Mouse (Mus musculus) MEL (cell line): ENCODE results near the gene Ube2g1. TPM values are rescaled to one million over a fixed set of nuclear protein-coding genes. Genes with fewer than 3 reads are reported as not detected.

Experiments
- DNase-seq: peaks from one replicate; pipeline ENCODE4 v3.0.0; 2011; ENCODE audit warnings: low read depth, low spot score
- H3K27ac ChIP-seq: 2 replicates; pipeline ENCODE4 v1.5.1; 2012; ENCODE audit warnings: low read depth, mild to moderate bottlenecking, control low read depth, low read length, moderate library complexity; ENCODE audit not compliant: control insufficient read depth
- H3K27me3 ChIP-seq, 2 experiments: fragments of 150-350 bp in 1 of 2; sonication (generic) in 1 of 2; 2 replicates each; pipeline ENCODE4 v1.6.1; 2012; ENCODE audit warnings: low read length in 2 of 2, mild to moderate bottlenecking in 2 of 2, improper control_type of control experiment in 1 of 2, moderate library complexity in 1 of 2; ENCODE audit not compliant: insufficient read depth in 2 of 2, control insufficient read depth in 1 of 2
- H3K36me3 ChIP-seq, 2 experiments: 2 replicates each; pipeline ENCODE4 v1.6.1; 2012 to 2014; ENCODE audit warnings: low read length in 2 of 2, improper control_type of control experiment in 1 of 2, inconsistent platforms in 1 of 2, mild to moderate bottlenecking in 1 of 2; ENCODE audit not compliant: insufficient read depth in 2 of 2, control insufficient read depth in 1 of 2
- H3K4me1 ChIP-seq, 2 experiments: fragments of 150-350 bp in 1 of 2; sonication (generic) in 1 of 2; 2 replicates each; pipeline ENCODE4 v1.6.1; 2012; ENCODE audit warnings: low read length in 2 of 2, improper control_type of control experiment in 1 of 2, mild to moderate bottlenecking in 1 of 2; ENCODE audit not compliant: insufficient read depth in 2 of 2, control insufficient read depth in 1 of 2
- H3K4me3 ChIP-seq, 2 experiments: fragments of 150-350 bp in 1 of 2; sonication (generic) in 1 of 2; 2 replicates each; pipeline ENCODE4 v1.5.1; 2012; ENCODE audit warnings: low read depth in 2 of 2, low read length in 2 of 2, mild to moderate bottlenecking in 2 of 2, moderate library complexity in 2 of 2, control low read depth in 1 of 2, improper control_type of control experiment in 1 of 2; ENCODE audit not compliant: control insufficient read depth in 1 of 2, insufficient read depth in 1 of 2
- H3K79me2 ChIP-seq: 2 replicates; pipeline ENCODE4 v1.6.1; 2012; ENCODE audit warnings: mild to moderate bottlenecking, low read length, moderate library complexity; ENCODE audit not compliant: control insufficient read depth, poor library complexity, insufficient read depth
- H3K9ac ChIP-seq: 2 replicates; pipeline ENCODE4 v1.6.1; 2012; ENCODE audit warnings: low read depth, mild to moderate bottlenecking, control low read depth, low read length, moderate library complexity; ENCODE audit not compliant: control insufficient read depth, poor library complexity, severe bottlenecking
- H3K9me3 ChIP-seq: fragments of 150-350 bp; sonication (generic); replicated peaks from 2 replicates; pipeline ENCODE4 v1.6.1; 2012; ENCODE audit warnings: mild to moderate bottlenecking, low read length, improper control_type of control experiment, moderate library complexity; ENCODE audit not compliant: insufficient read depth
- E2F4 ChIP-seq: IDR thresholded peaks from 2 replicates; pipeline ENCODE4 v1.6.1; 2011; ENCODE audit warnings: low read depth, low read length, improper control_type of control experiment, borderline replicate concordance
- ELF1 ChIP-seq: IDR thresholded peaks from 2 replicates; pipeline ENCODE4 v1.6.1; 2014; ENCODE audit warnings: low read depth, mild to moderate bottlenecking, inconsistent platforms, low read length, improper control_type of control experiment, moderate library complexity
- ETS1 ChIP-seq: IDR thresholded peaks from 2 replicates; pipeline ENCODE4 v1.6.1; 2012; ENCODE audit warnings: low read depth, mild to moderate bottlenecking, inconsistent platforms, low read length, improper control_type of control experiment, moderate library complexity
- JUND ChIP-seq: IDR thresholded peaks from 2 replicates; pipeline ENCODE4 v1.6.1; 2011; ENCODE audit warnings: low read depth, mild to moderate bottlenecking, improper control_type of control experiment, low read length
- MAFK ChIP-seq: IDR thresholded peaks from 2 replicates; pipeline ENCODE4 v1.6.1; 2011; ENCODE audit warnings: low read depth, mild to moderate bottlenecking, low read length, improper control_type of control experiment, borderline replicate concordance
- MAX ChIP-seq: IDR thresholded peaks from 2 replicates; pipeline ENCODE4 v1.6.1; 2011; ENCODE audit warnings: low read length, improper control_type of control experiment
- MEF2A ChIP-seq: IDR thresholded peaks from 2 replicates; pipeline ENCODE4 v1.6.1; 2014; ENCODE audit warnings: low read depth, mild to moderate bottlenecking, inconsistent platforms, low read length, improper control_type of control experiment; ENCODE audit not compliant: poor library complexity, insufficient replicate concordance, severe bottlenecking; ENCODE audit errors: extremely low read depth
- MXI1 ChIP-seq: IDR thresholded peaks from 2 replicates; pipeline ENCODE4 v1.6.1; 2011; ENCODE audit warnings: mild to moderate bottlenecking, low read depth, low read length, improper control_type of control experiment
- MYB ChIP-seq: IDR thresholded peaks from 2 replicates; pipeline ENCODE4 v1.6.1; 2011; ENCODE audit warnings: mild to moderate bottlenecking, low read depth, low read length, improper control_type of control experiment
- NELFE ChIP-seq: IDR thresholded peaks from 2 replicates; pipeline ENCODE4 v1.6.1; 2011; ENCODE audit warnings: low read depth, low read length, improper control_type of control experiment
- POLR2A ChIP-seq, 2 experiments: IDR thresholded peaks; 2 replicates each; pipeline ENCODE4 v1.6.1; 2011 to 2012; ENCODE audit warnings: low read length in 2 of 2, mild to moderate bottlenecking in 2 of 2, control low read depth in 1 of 2, improper control_type of control experiment in 1 of 2, low read depth in 1 of 2, moderate library complexity in 1 of 2; ENCODE audit not compliant: control insufficient read depth in 1 of 2, insufficient read depth in 1 of 2, poor library complexity in 1 of 2
- POLR2AphosphoS2 ChIP-seq: IDR thresholded peaks from 2 replicates; pipeline ENCODE4 v1.6.1; 2011; ENCODE audit warnings: low read length, improper control_type of control experiment
- POLR2AphosphoS5 ChIP-seq: IDR thresholded peaks from 2 replicates; pipeline ENCODE4 v1.6.1; 2012; ENCODE audit warnings: low read depth, borderline replicate concordance, mild to moderate bottlenecking, inconsistent platforms, low read length, moderate library complexity, mixed read lengths
- RAD21 ChIP-seq: IDR thresholded peaks from 2 replicates; pipeline ENCODE4 v1.6.1; 2011; ENCODE audit warnings: mild to moderate bottlenecking, low read depth, low read length, improper control_type of control experiment
- SIN3A ChIP-seq: IDR thresholded peaks from 2 replicates; pipeline ENCODE4 v1.6.1; 2012; ENCODE audit warnings: low read length, improper control_type of control experiment, inconsistent platforms
- TBP ChIP-seq: IDR thresholded peaks from 2 replicates; pipeline ENCODE4 v1.8.0; 2011; ENCODE audit warnings: low read depth, low read length, improper control_type of control experiment
- TCF12 ChIP-seq: IDR thresholded peaks from 2 replicates; pipeline ENCODE4 v1.6.1; 2014; ENCODE audit warnings: low read depth, mild to moderate bottlenecking, inconsistent platforms, low read length, improper control_type of control experiment, moderate library complexity
- UBTF ChIP-seq: IDR thresholded peaks from 2 replicates; pipeline ENCODE4 v1.6.1; 2012; ENCODE audit warnings: low read depth, mild to moderate bottlenecking, inconsistent platforms, low read length, improper control_type of control experiment, moderate library complexity, borderline replicate concordance; ENCODE audit not compliant: insufficient read depth
- USF1 ChIP-seq: IDR thresholded peaks from 2 replicates; pipeline ENCODE4 v1.6.1; 2014; ENCODE audit warnings: low read depth, mild to moderate bottlenecking, inconsistent platforms, low read length, improper control_type of control experiment, moderate library complexity
- ZC3H11A ChIP-seq: IDR thresholded peaks from 2 replicates; pipeline ENCODE4 v1.6.1; 2012; ENCODE audit warnings: low read depth, mild to moderate bottlenecking, inconsistent platforms, low read length, improper control_type of control experiment
- ZKSCAN1 ChIP-seq: IDR thresholded peaks from 2 replicates; pipeline ENCODE4 v1.6.1; 2012; ENCODE audit warnings: low read depth, mild to moderate bottlenecking, inconsistent platforms, low read length, improper control_type of control experiment, moderate library complexity
- ZNF384 ChIP-seq: IDR thresholded peaks from 2 replicates; pipeline ENCODE4 v1.6.1; 2012; ENCODE audit warnings: low read depth, mild to moderate bottlenecking, inconsistent platforms, low read length, improper control_type of control experiment
- polyA plus RNA-seq, 2 experiments: library from polyadenylated mRNA; stranded (reverse) in 1 of 2; unstranded in 1 of 2; fragments of >175 nt in 1 of 2; fragments of >200 nt in 1 of 2; gene quantifications; 2 replicates each; pipeline versions ENCODE4 v1.2.1 to v1.2.4; 2012; ENCODE audit warnings: low replicate concordance in 2 of 2, low read depth in 1 of 2; ENCODE audit not compliant: insufficient read length in 2 of 2, insufficient read depth in 1 of 2, missing spikeins in 1 of 2
- total RNA-seq: library from RNA; depleted of rRNA; stranded (reverse); fragments of 300-350 nt; gene quantifications from 2 replicates; pipeline ENCODE4 v1.2.3, GENCODE M21; 2012

Gene Ube2g1
- total and polyA plus RNA-seq, 3 experiments = 26.6 to 38.1 (median 38.0) TPM

DNA sequence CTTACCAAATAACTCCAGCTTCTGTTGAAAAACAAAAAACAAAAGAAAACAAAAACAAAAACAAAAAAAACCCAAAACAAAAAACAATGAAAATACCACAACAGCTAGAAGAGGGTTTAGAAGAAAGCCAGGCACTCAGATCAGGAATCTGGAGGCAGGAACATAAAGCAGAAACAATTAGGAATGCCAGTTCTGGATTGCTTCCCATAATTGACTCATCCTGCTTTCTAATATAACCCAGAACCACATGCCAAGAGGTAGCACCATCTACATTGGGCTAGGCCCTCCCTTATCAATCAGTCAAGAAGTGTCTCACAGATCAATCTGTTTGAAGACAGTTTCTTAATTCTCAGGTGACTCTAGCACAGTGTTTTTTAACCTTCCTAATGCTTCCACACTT is 73.6 kb downstream of the Ube2g1 start:
- no peak overlapping the region for H3K9ac ChIP-seq
- no peaks in the 10 kb centered on the region for H3K4me1 ChIP-seq
- no peak overlapping the region for H3K4me3 ChIP-seq
- H3K27ac ChIP-seq = no peak overlapping the region
- TF ChIP-seq MYB (no peak), UBTF (no peak), POLR2AphosphoS5 (no peak), RAD21 (no peak), POLR2AphosphoS2 (no peak), MXI1 (no peak), JUND (no peak), ETS1 (no peak)
- no peaks in the 10 kb centered on the region for H3K9me3 ChIP-seq
- H3K79me2 ChIP-seq = no peaks in the 10 kb centered on the region
- no peak for DNase-seq
- H3K27me3 ChIP-seq = no peaks in the 10 kb centered on the region
- H3K36me3 ChIP-seq = peaks cover 3 to 30% of the 10 kb centered on the region in 2 experiments

GRCm38 (mm10) chr11:72683402-72683801 is 76.3 kb downstream of the Ube2g1 start:
- TF ChIP-seq MAX = no peak
- no peak for TF ChIP-seq ZKSCAN1
- no peak for TF ChIP-seq MYB
- no peak for TF ChIP-seq RAD21
- TF ChIP-seq TBP = no peak
- no peak for TF ChIP-seq ZC3H11A
- no peak for TF ChIP-seq ELF1
- no peak for TF ChIP-seq SIN3A
- no peak for TF ChIP-seq MAFK
- no peak for TF ChIP-seq TCF12
- TF ChIP-seq POLR2A (IDR thresholded peaks at IDR 0.05; ENCODE audit: control insufficient read depth in 1 of 2, insufficient read depth in 1 of 2, low read depth in 1 of 2, low read length in 2 of 2, poor library complexity in 1 of 2) = no peak
- no peak for TF ChIP-seq USF1
- TF ChIP-seq MEF2A = no peak
- TF ChIP-seq NELFE = no peak
- TF ChIP-seq ZNF384 = no peak
- no peak for TF ChIP-seq E2F4
- Histone ChIP-seq H3K36me3 (peaks cover 27 to 28% of the 10 kb centered on the region in 2 experiments), H3K9ac (no peak overlapping the region), H3K27me3 (no peaks in the 10 kb centered on the region), H3K4me3 (no peak overlapping the region), H3K27ac (no peak overlapping the region), H3K79me2 (no peaks in the 10 kb centered on the region), H3K9me3 (no peaks in the 10 kb centered on the region), H3K4me1 (peaks cover 11 to 13% of the 10 kb centered on the region in 2 experiments)
- DNase-seq = no peak
